Mouse (Mus musculus): ENCODE results near the gene Glmn. TPM values are rescaled to one million over a fixed set of nuclear protein-coding genes. Genes with fewer than 3 reads are reported as not detected.

Glmn gene
- polyA plus RNA-seq, 1 experiment from 2014 or later, result 25.8 TPM

DNA sequence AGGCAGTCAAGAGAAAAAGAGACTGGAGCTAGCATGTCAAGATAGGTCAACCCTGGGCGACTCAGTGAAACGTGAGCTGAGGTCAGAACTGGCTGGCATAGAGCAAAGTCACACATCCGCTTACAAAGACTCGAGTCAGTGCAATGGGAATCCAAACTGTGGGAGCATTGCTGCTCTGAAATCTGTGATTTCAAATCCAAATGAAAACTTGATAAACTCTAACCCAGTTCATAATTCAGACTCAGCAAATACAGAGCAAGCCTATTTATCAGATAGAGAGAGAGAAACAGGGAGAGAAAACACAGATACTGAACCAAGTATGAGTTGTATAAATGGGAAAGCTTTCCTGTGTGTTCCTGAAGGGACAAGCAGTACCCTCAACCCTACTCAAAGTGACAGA, 90.4 kb downstream of the Glmn start, which contains the start of gene Gm42669:
Gm42669 (plus strand) TSS at position 301 of the 400 bp plus-strand sequence.
- no peak within 1 kb of the TSS for H3K27ac ChIP-seq (ENCODE audit: low read length)
- no peak within 1 kb of the TSS for H3K4me2 ChIP-seq (ENCODE audit: low read depth, low read length)
- ATAC-seq (ENCODE audit: insufficient read depth, low FRiP score), result no peak
- no peak within 1 kb of the TSS for H3K9ac ChIP-seq (ENCODE audit: low read length)
- no peaks in the 10 kb centered on the region for H3K27me3 ChIP-seq (ENCODE audit: control insufficient read depth, insufficient read depth, low read length)
- no peaks in the 10 kb centered on the region for H3K4me1 ChIP-seq (ENCODE audit: control insufficient read depth, insufficient read depth, low read length)
- H3K9me3 ChIP-seq (replicated peaks; ENCODE audit: control insufficient read depth, low read length), result no peaks in the 10 kb centered on the region
- WGBS, result 74% methylated on average over 4 of the region's 4 CpGs
- no peak within 1 kb of the TSS for H3K4me3 ChIP-seq (replicated peaks; ENCODE audit: low read length)
- no peaks in the 10 kb centered on the region for H3K36me3 ChIP-seq (ENCODE audit: control insufficient read depth, insufficient read depth, low read length)

GRCm38 (mm10) chr5:107500741-107501140, 96.9 kb downstream of the Glmn start:
- 75% methylated on average over 1 of the region's 1 CpGs for WGBS
- ATAC-seq (ENCODE audit: insufficient read depth, low FRiP score), result no peak
- Histone ChIP-seq H3K9me3 (replicated peaks; ENCODE audit: control insufficient read depth, low read length) (no peaks in the 10 kb centered on the region), H3K9ac (ENCODE audit: low read length) (no peak overlapping the region), H3K4me1 (ENCODE audit: control insufficient read depth, insufficient read depth, low read length) (no peaks in the 10 kb centered on the region), H3K36me3 (ENCODE audit: control insufficient read depth, insufficient read depth, low read length) (no peaks in the 10 kb centered on the region), H3K27ac (ENCODE audit: low read length) (no peak overlapping the region), H3K4me2 (ENCODE audit: low read depth, low read length) (no peak overlapping the region), H3K4me3 (replicated peaks; ENCODE audit: low read length) (no peak overlapping the region), H3K27me3 (ENCODE audit: control insufficient read depth, insufficient read depth, low read length) (no peaks in the 10 kb centered on the region)

DNA sequence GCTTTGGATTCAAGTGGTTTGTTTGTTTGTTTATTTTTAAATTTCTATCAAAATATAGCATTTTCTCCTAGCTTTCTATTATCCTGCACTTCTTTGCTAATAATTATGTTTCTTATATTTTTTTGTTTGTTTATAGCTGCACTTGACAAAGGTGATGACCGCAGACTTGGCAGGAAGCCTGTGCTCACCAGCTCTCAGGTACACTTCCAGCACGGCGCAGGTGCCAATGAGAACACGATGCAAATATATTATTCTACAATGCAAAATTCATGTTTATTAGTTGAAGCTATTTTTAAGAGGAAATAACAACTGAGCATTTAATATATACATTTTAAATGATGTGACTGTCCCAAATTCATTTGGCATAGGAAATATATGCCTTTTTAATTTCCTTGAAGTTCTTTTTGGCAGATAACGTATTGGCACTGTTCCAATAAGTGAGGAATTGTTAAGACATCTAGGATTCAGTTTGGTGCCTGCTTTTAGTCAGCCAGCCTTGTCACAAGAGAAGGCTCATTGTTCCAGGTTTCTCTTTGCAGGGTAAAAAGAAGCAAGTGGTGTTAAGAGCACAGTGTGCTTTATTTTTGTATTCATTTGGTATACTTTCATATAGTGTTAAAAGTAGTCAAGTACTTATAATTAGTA, 97.7 kb downstream of the Glmn start:
- H3K4me1 ChIP-seq (ENCODE audit: control insufficient read depth, insufficient read depth, low read length), result no peaks in the 10 kb centered on the region
- ATAC-seq (ENCODE audit: insufficient read depth, low FRiP score), result no peak
- WGBS, result 79% methylated on average over 5 of the region's 5 CpGs

More for the DNA sequence above, 97.7 kb downstream of the Glmn start:
- Histone ChIP-seq H3K9me3 (replicated peaks; ENCODE audit: control insufficient read depth, low read length) (no peaks in the 10 kb centered on the region), H3K4me2 (ENCODE audit: low read depth, low read length) (no peak overlapping the region), H3K27me3 (ENCODE audit: control insufficient read depth, insufficient read depth, low read length) (no peaks in the 10 kb centered on the region), H3K27ac (ENCODE audit: low read length) (no peak overlapping the region), H3K36me3 (ENCODE audit: control insufficient read depth, insufficient read depth, low read length) (no peaks in the 10 kb centered on the region), H3K9ac (ENCODE audit: low read length) (no peak overlapping the region), H3K4me3 (replicated peaks; ENCODE audit: low read length) (no peak overlapping the region)

Other genes starting within 250 kb of the Glmn start
- 1.4 and 1.8 TPM in 2 replicates for gene Ephx4, start 195.2 kb downstream of the Glmn start, polyA plus RNA-seq (2015; fragmentation: Nextera tagmentation; extraction: Ambion mirVana)
- gene Lpcat2b, start 166.3 kb downstream of the Glmn start, polyA plus RNA-seq (2015; fragmentation: Nextera tagmentation; extraction: Ambion mirVana), result not detected in 2 replicates
- gene Btbd8, start 159.9 kb downstream of the Glmn start, polyA plus RNA-seq (2015; fragmentation: Nextera tagmentation; extraction: Ambion mirVana), result 3.6 and 3.8 TPM in 2 replicates
- 0.20 and 0.46 TPM in 2 replicates for gene Gm42669, start 90.3 kb downstream of the Glmn start, polyA plus RNA-seq (2015; fragmentation: Nextera tagmentation; extraction: Ambion mirVana)
- 0.06 and 0.09 TPM in 2 replicates for gene 1700028K03Rik, start 63.2 kb downstream of the Glmn start, polyA plus RNA-seq (2015; fragmentation: Nextera tagmentation; extraction: Ambion mirVana)
- gene Rpap2, start 515 bp downstream of the Glmn start, polyA plus RNA-seq (2015; fragmentation: Nextera tagmentation; extraction: Ambion mirVana), result 16.3 and 19.4 TPM in 2 replicates
- 0.66 and 1.1 TPM in 2 replicates for gene Gfi1, start 128.1 kb upstream of the Glmn start, polyA plus RNA-seq (2015; fragmentation: Nextera tagmentation; extraction: Ambion mirVana)
- 0.21 and 0.22 TPM in 2 replicates for gene Ube2d2b, start 232.2 kb upstream of the Glmn start, polyA plus RNA-seq (2015; fragmentation: Nextera tagmentation; extraction: Ambion mirVana)